Mouse (Mus musculus): ENCODE measurements around the gene Klf1. TPM values are rescaled to one million over a fixed set of nuclear protein-coding genes. Genes with fewer than 3 reads are reported as not detected.

The Klf1 gene
- total and polyA plus RNA-seq, 2 experiments from 2014 or later: 0.56 TPM; not detected in 1

GRCm38 (mm10) chr8:84908421-84909161 is 6.9 kb downstream of the Klf1 start, which contains the start of gene Dnase2a:
Dnase2a (plus strand) TSS chr8:84908560.
- peaks cover 51% of the 10 kb centered on the region for H3K27me3 ChIP-seq (ENCODE audit: control insufficient read depth, insufficient read depth, low read length)
- peak; percentile 96 for ATAC-seq (ENCODE audit: insufficient read depth, low read depth)
- peak; percentile 94 for DNase-seq (ENCODE audit: low spot score)
- peak within 1 kb of the TSS; percentile 69 for H3K4me2 ChIP-seq (ENCODE audit: low read depth, low read length)
- H3K9ac ChIP-seq (replicated peaks; ENCODE audit: low read depth, low read length): no peak within 1 kb of the TSS; the same call in 1 of the 2 replicates
- H3K9me3 ChIP-seq (replicated peaks; ENCODE audit: control insufficient read depth, low read length): no peaks in the 10 kb centered on the region
- 2% methylated on average over 44 of the region's 45 CpGs for WGBS
- H3K36me3 ChIP-seq (replicated peaks; ENCODE audit: control insufficient read depth, insufficient read depth, low read length): no peaks in the 10 kb centered on the region
- TF ChIP-seq CTCF (IDR thresholded peaks at IDR 0.05; ENCODE audit: low read depth): no peak
- TF ChIP-seq EP300 (IDR thresholded peaks at IDR 0.05; ENCODE audit: low read depth): no peak
- peak within 1 kb of the TSS; percentile 52 for H3K4me3 ChIP-seq (ENCODE audit: low read depth, low read length)
- H3K27ac ChIP-seq (ENCODE audit: low read depth): no peak within 1 kb of the TSS
- H3K4me1 ChIP-seq (ENCODE audit: control insufficient read depth, insufficient read depth): peaks cover 9% of the 10 kb centered on the region; the same call in 1 of the 2 replicates

GRCm38 (mm10) chr8:84909162-84909767 is 7.5 kb downstream of the Klf1 start:
- no peak overlapping the region for H3K27ac ChIP-seq (ENCODE audit: low read depth)
- H3K27me3 ChIP-seq (ENCODE audit: control insufficient read depth, insufficient read depth, low read length): peaks cover 49% of the 10 kb centered on the region
- peak overlapping the region; percentile 52 for H3K4me3 ChIP-seq (ENCODE audit: low read depth, low read length)
- H3K4me1 ChIP-seq (ENCODE audit: control insufficient read depth, insufficient read depth): peaks cover 9% of the 10 kb centered on the region; the same call in 1 of the 2 replicates
- WGBS: 50% methylated on average over 20 of the region's 20 CpGs
- peak overlapping the region; percentile 69 for H3K4me2 ChIP-seq (ENCODE audit: low read depth, low read length)
- TF ChIP-seq EP300 (IDR thresholded peaks at IDR 0.05; ENCODE audit: low read depth) (no peak), CTCF (IDR thresholded peaks at IDR 0.05; ENCODE audit: low read depth) (no peak)
- no peak for DNase-seq (ENCODE audit: low spot score)
- H3K9me3 ChIP-seq (replicated peaks; ENCODE audit: control insufficient read depth, low read length): peaks cover 4% of the 10 kb centered on the region
- no peak for ATAC-seq (ENCODE audit: insufficient read depth, low read depth)
- H3K9ac ChIP-seq (replicated peaks; ENCODE audit: low read depth, low read length): no peak overlapping the region
- H3K36me3 ChIP-seq (replicated peaks; ENCODE audit: control insufficient read depth, insufficient read depth, low read length): no peaks in the 10 kb centered on the region

GRCm38 (mm10) chr8:84909949-84910348 is 8.2 kb downstream of the Klf1 start:
- no peak overlapping the region for H3K4me2 ChIP-seq (ENCODE audit: low read depth, low read length)

GRCm38 (mm10) chr8:84910551-84910950 is 8.8 kb downstream of the Klf1 start:
- Histone ChIP-seq H3K9me3 (replicated peaks; ENCODE audit: control insufficient read depth, low read length) (peaks cover 5% of the 10 kb centered on the region), H3K9ac (replicated peaks; ENCODE audit: low read depth, low read length) (no peak overlapping the region), H3K4me3 (ENCODE audit: low read depth, low read length) (no peak overlapping the region), H3K36me3 (replicated peaks; ENCODE audit: control insufficient read depth, insufficient read depth, low read length) (no peaks in the 10 kb centered on the region), H3K4me1 (ENCODE audit: control insufficient read depth, insufficient read depth) (peaks cover 9% of the 10 kb centered on the region; the same call in 1 of the 2 replicates), H3K27ac (ENCODE audit: low read depth) (no peak overlapping the region), H3K4me2 (ENCODE audit: low read depth, low read length) (no peak overlapping the region), H3K27me3 (ENCODE audit: control insufficient read depth, insufficient read depth, low read length) (peaks cover 43% of the 10 kb centered on the region)
- TF ChIP-seq CTCF (IDR thresholded peaks at IDR 0.05; ENCODE audit: low read depth) (no peak), EP300 (IDR thresholded peaks at IDR 0.05; ENCODE audit: low read depth) (no peak)
- DNase-seq (ENCODE audit: low spot score): no peak
- WGBS: 81% methylated on average over 6 of the region's 6 CpGs
- no peak for ATAC-seq (ENCODE audit: insufficient read depth, low read depth)

More at GRCm38 (mm10) chr8:84909949-84910348, 8.2 kb downstream of the Klf1 start:
- 81% methylated on average over 5 of the region's 5 CpGs for WGBS
- no peak overlapping the region for H3K27ac ChIP-seq (ENCODE audit: low read depth)
- TF ChIP-seq CTCF (IDR thresholded peaks at IDR 0.05; ENCODE audit: low read depth): no peak
- TF ChIP-seq EP300 (IDR thresholded peaks at IDR 0.05; ENCODE audit: low read depth): no peak
- peaks cover 43% of the 10 kb centered on the region for H3K27me3 ChIP-seq (ENCODE audit: control insufficient read depth, insufficient read depth, low read length)
- no peak overlapping the region for H3K4me3 ChIP-seq (ENCODE audit: low read depth, low read length)
- peaks cover 5% of the 10 kb centered on the region for H3K9me3 ChIP-seq (replicated peaks; ENCODE audit: control insufficient read depth, low read length)
- DNase-seq (ENCODE audit: low spot score) (no peak), ATAC-seq (ENCODE audit: insufficient read depth, low read depth) (no peak)
- H3K9ac ChIP-seq (replicated peaks; ENCODE audit: low read depth, low read length): no peak overlapping the region
- no peaks in the 10 kb centered on the region for H3K36me3 ChIP-seq (replicated peaks; ENCODE audit: control insufficient read depth, insufficient read depth, low read length)
- peaks cover 9% of the 10 kb centered on the region; the same call in 1 of the 2 replicates for H3K4me1 ChIP-seq (ENCODE audit: control insufficient read depth, insufficient read depth)

- ATAC-seq (ENCODE audit: insufficient read depth, low read depth) (no peak), DNase-seq (ENCODE audit: low spot score) (no peak)
- H3K9ac ChIP-seq (replicated peaks; ENCODE audit: low read depth, low read length): no peak overlapping the region
- no peak overlapping the region for H3K4me3 ChIP-seq (ENCODE audit: low read depth, low read length)
- no peak overlapping the region for H3K27ac ChIP-seq (ENCODE audit: low read depth)
- H3K9me3 ChIP-seq (replicated peaks; ENCODE audit: control insufficient read depth, low read length): peaks cover 5% of the 10 kb centered on the region
- H3K27me3 ChIP-seq (ENCODE audit: control insufficient read depth, insufficient read depth, low read length): peaks cover 52% of the 10 kb centered on the region
- H3K4me1 ChIP-seq (ENCODE audit: control insufficient read depth, insufficient read depth): peaks cover 9% of the 10 kb centered on the region; the same call in 1 of the 2 replicates
- H3K4me2 ChIP-seq (ENCODE audit: low read depth, low read length): no peak overlapping the region
- H3K36me3 ChIP-seq (replicated peaks; ENCODE audit: control insufficient read depth, insufficient read depth, low read length): no peaks in the 10 kb centered on the region
- 85% methylated on average over 9 of the region's 9 CpGs for WGBS
- TF ChIP-seq EP300 (IDR thresholded peaks at IDR 0.05; ENCODE audit: low read depth) (no peak), CTCF (IDR thresholded peaks at IDR 0.05; ENCODE audit: low read depth) (no peak)
Observed at GRCm38 (mm10) chr8:84911854-84912253, 10.1 kb downstream of the Klf1 start.
